Mouse (Mus musculus): ENCODE measurements around the gene Bves. TPM values are rescaled to one million over a fixed set of nuclear protein-coding genes. Genes with fewer than 3 reads are reported as not detected.
"Not testable (repeated sequence)": the region's sequence is repeated elsewhere in the genome, so short reads cannot be mapped to it uniquely, and the experiment has no call there.

Bves gene
- polyA plus RNA-seq, 1 experiment from 2014 or later = 1.9 TPM

DNA sequence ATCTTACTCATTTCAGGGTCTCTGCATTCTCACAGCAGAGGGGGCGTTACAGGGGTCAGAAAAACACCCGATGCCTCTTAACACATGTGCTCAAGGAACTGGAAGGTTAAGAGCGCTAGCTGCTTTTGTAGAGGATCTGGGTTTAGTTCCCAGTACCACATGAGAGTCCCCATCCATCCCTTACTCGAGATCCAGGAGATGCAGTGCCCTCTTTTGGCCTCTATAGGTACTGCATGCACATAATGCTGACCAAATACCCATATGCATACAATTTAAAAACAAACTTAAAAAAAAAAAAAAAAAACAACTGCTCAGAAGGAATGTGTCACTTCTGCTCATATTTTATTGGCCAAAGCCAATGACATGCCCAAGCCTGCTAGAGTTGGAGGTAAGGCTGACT lies 8.8 kb downstream of the Bves start:
- 83% methylated on average over 4 of the region's 4 CpGs for WGBS
- H3K36me3 ChIP-seq (ENCODE audit: insufficient read depth, low read length) = no peaks in the 10 kb centered on the region
- no peak overlapping the region for H3K9ac ChIP-seq (replicated peaks; ENCODE audit: low read length)
- H3K9me3 ChIP-seq (ENCODE audit: low read length) = no peaks in the 10 kb centered on the region
- no peak overlapping the region for H3K27ac ChIP-seq (ENCODE audit: low read length)
- H3K4me3 ChIP-seq (ENCODE audit: low read length) = no peak overlapping the region
- no peak overlapping the region for H3K4me2 ChIP-seq (replicated peaks; ENCODE audit: low read depth, low read length)
- ATAC-seq (ENCODE audit: low FRiP score, low TSS enrichment) = no peak
- H3K27me3 ChIP-seq (ENCODE audit: insufficient read depth, low read length) = no peaks in the 10 kb centered on the region
- H3K4me1 ChIP-seq (ENCODE audit: insufficient read depth, low read length) = no peaks in the 10 kb centered on the region

DNA sequence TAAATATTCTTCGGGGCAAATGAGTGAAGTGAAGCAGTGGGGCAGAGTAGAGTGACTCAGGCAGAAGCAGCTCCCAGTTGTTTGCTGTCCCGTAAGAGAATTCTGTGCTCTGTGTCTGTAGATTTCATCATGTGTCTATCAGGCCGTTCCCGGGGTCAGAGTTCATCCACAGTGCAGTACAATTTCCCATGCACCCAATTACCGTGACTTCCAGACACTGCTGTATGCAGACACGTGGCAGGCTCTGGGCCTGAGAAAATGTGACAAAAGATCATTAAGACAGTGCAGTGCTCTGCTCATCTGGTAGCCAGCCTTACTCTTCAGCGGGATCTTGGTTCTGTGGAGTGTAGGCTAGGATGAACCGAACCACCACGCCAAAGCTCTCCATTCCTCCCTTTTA lies 9.6 kb downstream of the Bves start:
- Histone ChIP-seq H3K4me1 (ENCODE audit: insufficient read depth, low read length) (no peaks in the 10 kb centered on the region), H3K27me3 (ENCODE audit: insufficient read depth, low read length) (no peaks in the 10 kb centered on the region), H3K9ac (replicated peaks; ENCODE audit: low read length) (no peak overlapping the region), H3K27ac (ENCODE audit: low read length) (no peak overlapping the region), H3K4me2 (replicated peaks; ENCODE audit: low read depth, low read length) (no peak overlapping the region), H3K9me3 (ENCODE audit: low read length) (no peaks in the 10 kb centered on the region), H3K36me3 (ENCODE audit: insufficient read depth, low read length) (no peaks in the 10 kb centered on the region), H3K4me3 (ENCODE audit: low read length) (no peak overlapping the region)
- ATAC-seq (ENCODE audit: low FRiP score, low TSS enrichment) = no peak
- WGBS = 80% methylated on average over 9 of the region's 9 CpGs

DNA sequence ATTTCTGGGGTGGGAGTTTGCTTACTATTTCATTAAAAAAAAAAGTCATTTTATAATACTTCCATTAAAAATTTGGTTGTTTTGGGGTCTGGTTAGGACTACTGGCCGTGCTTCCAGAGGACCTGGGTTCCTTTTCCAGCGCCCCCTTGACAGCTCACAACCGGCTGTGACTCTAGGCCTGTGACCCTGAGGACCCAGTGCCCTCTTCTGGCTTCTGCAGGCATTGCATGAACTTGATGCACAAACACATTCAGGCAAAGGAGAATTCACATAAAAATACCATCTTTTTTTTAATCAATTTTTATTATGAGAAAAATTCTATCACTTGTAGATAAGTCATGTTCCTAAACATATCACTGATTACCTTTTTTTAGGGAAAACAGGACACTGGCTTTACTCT lies 12.6 kb downstream of the Bves start:
- not testable (repeated sequence) for ATAC-seq (ENCODE audit: low FRiP score, low TSS enrichment); H3K4me2 ChIP-seq (replicated peaks; ENCODE audit: low read depth, low read length); H3K9me3 ChIP-seq (ENCODE audit: low read length); H3K4me1 ChIP-seq (ENCODE audit: insufficient read depth, low read length); H3K27ac ChIP-seq (ENCODE audit: low read length); H3K36me3 ChIP-seq (ENCODE audit: insufficient read depth, low read length); H3K27me3 ChIP-seq (ENCODE audit: insufficient read depth, low read length); H3K4me3 ChIP-seq (ENCODE audit: low read length); H3K9ac ChIP-seq (replicated peaks; ENCODE audit: low read length)
- 90% methylated on average over 3 of the region's 3 CpGs for WGBS

DNA sequence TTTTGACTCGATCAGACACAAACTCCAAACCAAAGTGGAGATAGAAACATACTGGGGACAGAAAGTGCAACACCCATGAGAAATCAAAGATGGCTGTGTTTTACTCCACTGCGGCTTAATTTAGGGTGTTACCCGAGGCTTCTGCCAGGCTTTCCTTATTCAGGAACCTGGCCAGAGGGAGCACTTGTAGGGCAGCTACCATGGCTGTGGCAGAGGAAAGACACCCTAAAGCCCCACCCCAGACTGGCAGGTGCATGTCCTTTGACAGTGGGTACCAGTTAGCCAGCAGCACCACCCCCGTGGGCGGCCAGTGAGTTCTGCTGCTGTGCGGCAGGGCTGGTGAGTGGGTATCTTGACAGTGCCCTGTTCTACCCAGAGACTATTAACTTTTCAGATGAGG lies 20.5 kb downstream of the Bves start:
- Histone ChIP-seq H3K36me3 (ENCODE audit: insufficient read depth, low read length) (no peaks in the 10 kb centered on the region), H3K4me2 (replicated peaks; ENCODE audit: low read depth, low read length) (no peak overlapping the region), H3K4me1 (ENCODE audit: insufficient read depth, low read length) (no peaks in the 10 kb centered on the region), H3K4me3 (ENCODE audit: low read length) (no peak overlapping the region), H3K27me3 (ENCODE audit: insufficient read depth, low read length) (no peaks in the 10 kb centered on the region), H3K9ac (replicated peaks; ENCODE audit: low read length) (no peak overlapping the region), H3K27ac (ENCODE audit: low read length) (no peak overlapping the region), H3K9me3 (ENCODE audit: low read length) (no peaks in the 10 kb centered on the region)
- no peak for ATAC-seq (ENCODE audit: low FRiP score, low TSS enrichment)
- WGBS = 94% methylated on average over 6 of the region's 6 CpGs

DNA sequence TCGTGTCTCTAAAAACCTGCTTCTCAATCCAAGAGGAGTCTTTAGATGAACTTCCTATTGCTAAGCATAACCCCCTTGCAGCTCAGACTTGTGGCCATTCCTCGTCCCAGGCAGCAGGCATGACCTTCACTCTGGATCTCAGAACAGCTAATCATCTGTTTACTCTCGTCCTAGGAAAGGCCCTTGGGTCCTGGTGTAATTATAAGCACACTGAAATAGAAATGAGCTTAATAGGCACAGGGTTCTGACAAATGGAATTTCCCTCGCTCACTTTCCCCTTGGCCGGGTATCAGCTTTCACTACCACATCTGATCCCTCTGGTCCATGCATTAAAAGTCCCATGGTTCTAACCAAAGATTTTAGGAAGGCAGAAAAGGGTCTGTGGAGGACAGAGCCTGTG lies 27.8 kb downstream of the Bves start:
- no peaks in the 10 kb centered on the region for H3K27me3 ChIP-seq (ENCODE audit: insufficient read depth, low read length)
- WGBS = 35% methylated on average over 5 of the region's 5 CpGs
- ATAC-seq (ENCODE audit: low FRiP score, low TSS enrichment) = no peak

DNA sequence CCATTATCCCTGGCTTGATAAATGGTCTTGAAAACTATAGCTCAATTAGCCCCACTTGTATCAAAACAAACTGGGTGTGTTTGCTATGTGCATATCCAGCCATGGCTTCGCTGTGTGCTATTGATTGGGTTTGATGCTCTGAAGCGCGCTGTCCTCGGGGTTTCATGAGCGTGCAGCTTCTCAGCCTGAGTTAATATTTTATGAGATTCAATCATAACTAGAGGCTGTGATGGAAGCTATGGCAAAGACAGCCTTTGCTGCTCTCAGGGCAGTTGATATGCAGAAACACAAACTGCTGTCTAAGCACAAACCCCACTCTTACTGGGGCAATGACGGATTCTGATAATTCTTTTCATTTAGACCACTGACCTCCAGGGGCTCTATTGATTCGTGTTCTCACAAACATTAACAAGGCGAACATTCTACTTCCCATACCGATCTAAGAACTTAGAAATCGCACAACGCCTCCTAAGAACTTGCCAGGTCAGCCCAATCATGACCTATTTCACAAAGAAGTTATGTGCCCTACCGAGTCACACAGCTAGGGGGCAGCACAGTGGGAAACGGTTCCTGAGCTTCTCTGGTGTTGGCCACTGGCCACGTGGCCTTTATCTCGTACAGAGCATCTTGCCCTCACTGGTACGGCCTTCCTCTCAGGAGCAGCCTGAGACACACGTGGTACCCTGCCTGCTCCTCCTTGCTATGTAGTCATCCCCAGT lies 31.6 kb downstream of the Bves start:
- no peak overlapping the region for H3K27ac ChIP-seq (ENCODE audit: low read length)
- WGBS = 90% methylated on average over 17 of the region's 17 CpGs
- ATAC-seq (ENCODE audit: low FRiP score, low TSS enrichment) = no peak
- no peaks in the 10 kb centered on the region for H3K4me1 ChIP-seq (ENCODE audit: insufficient read depth, low read length)
- no peak overlapping the region for H3K4me3 ChIP-seq (ENCODE audit: low read length)
- H3K36me3 ChIP-seq (ENCODE audit: insufficient read depth, low read length) = no peaks in the 10 kb centered on the region
- H3K4me2 ChIP-seq (replicated peaks; ENCODE audit: low read depth, low read length) = no peak overlapping the region
- H3K27me3 ChIP-seq (ENCODE audit: insufficient read depth, low read length) = no peaks in the 10 kb centered on the region
- no peak overlapping the region for H3K9ac ChIP-seq (replicated peaks; ENCODE audit: low read length)
- no peaks in the 10 kb centered on the region for H3K9me3 ChIP-seq (ENCODE audit: low read length)

More for the DNA sequence above, 27.8 kb downstream of the Bves start:
- Histone ChIP-seq H3K36me3 (ENCODE audit: insufficient read depth, low read length) (no peaks in the 10 kb centered on the region), H3K9ac (replicated peaks; ENCODE audit: low read length) (no peak overlapping the region), H3K4me2 (replicated peaks; ENCODE audit: low read depth, low read length) (no peak overlapping the region), H3K9me3 (ENCODE audit: low read length) (no peaks in the 10 kb centered on the region), H3K4me1 (ENCODE audit: insufficient read depth, low read length) (no peaks in the 10 kb centered on the region), H3K27ac (ENCODE audit: low read length) (no peak overlapping the region), H3K4me3 (ENCODE audit: low read length) (no peak overlapping the region)

DNA sequence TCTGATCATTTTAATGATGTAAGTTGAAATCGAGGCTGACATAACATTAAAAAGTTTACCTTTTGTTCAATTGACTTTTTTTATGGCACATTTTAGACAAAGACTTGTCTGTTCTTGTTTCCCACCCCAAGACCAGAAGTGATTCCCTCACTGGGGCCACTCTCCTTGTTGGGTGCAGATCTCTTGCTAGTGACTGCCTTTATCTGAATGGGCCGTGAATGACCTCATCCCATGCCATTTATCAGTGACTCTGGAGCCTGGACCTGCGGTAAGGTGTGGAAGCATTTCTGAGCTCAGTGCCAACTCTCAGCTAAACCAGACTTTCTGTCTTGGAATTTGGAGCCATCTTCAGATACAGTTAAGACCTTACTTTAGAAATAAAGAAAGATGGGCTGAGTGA lies 34.1 kb downstream of the Bves start:
- Histone ChIP-seq H3K4me2 (replicated peaks; ENCODE audit: low read depth, low read length) (no peak overlapping the region), H3K9ac (replicated peaks; ENCODE audit: low read length) (no peak overlapping the region), H3K9me3 (ENCODE audit: low read length) (no peaks in the 10 kb centered on the region), H3K4me1 (ENCODE audit: insufficient read depth, low read length) (no peaks in the 10 kb centered on the region), H3K4me3 (ENCODE audit: low read length) (no peak overlapping the region), H3K27ac (ENCODE audit: low read length) (no peak overlapping the region), H3K36me3 (ENCODE audit: insufficient read depth, low read length) (no peaks in the 10 kb centered on the region), H3K27me3 (ENCODE audit: insufficient read depth, low read length) (no peaks in the 10 kb centered on the region)
- WGBS = 79% methylated on average over 3 of the region's 3 CpGs
- ATAC-seq (ENCODE audit: low FRiP score, low TSS enrichment) = no peak

DNA sequence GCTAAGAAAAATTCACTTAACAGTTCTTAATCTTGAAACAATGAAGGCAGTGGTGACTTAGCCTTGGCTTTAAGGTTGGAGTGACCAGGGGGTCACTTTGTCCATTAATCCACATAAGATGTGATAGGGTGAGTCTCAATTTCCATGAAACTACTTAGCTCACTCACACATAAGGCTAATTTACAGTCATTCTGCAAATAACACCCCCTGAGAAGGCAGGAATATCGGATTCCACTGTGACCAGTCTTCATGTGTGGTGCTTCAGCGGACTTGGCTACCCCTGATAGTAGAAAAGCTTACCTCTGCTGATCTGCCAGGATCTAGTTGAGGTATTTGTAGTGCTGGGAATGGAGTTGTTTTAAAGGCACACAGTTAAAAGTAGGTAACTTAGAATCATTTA lies 35.0 kb downstream of the Bves start:
- Histone ChIP-seq H3K4me3 (ENCODE audit: low read length) (no peak overlapping the region), H3K9ac (replicated peaks; ENCODE audit: low read length) (no peak overlapping the region), H3K4me2 (replicated peaks; ENCODE audit: low read depth, low read length) (no peak overlapping the region), H3K36me3 (ENCODE audit: insufficient read depth, low read length) (no peaks in the 10 kb centered on the region), H3K27me3 (ENCODE audit: insufficient read depth, low read length) (no peaks in the 10 kb centered on the region), H3K27ac (ENCODE audit: low read length) (no peak overlapping the region), H3K9me3 (ENCODE audit: low read length) (no peaks in the 10 kb centered on the region), H3K4me1 (ENCODE audit: insufficient read depth, low read length) (no peaks in the 10 kb centered on the region)
- WGBS = 41% methylated on average over 2 of the region's 2 CpGs
- ATAC-seq (ENCODE audit: low FRiP score, low TSS enrichment) = peak; percentile 33; the same call in 1 of the 2 replicates

DNA sequence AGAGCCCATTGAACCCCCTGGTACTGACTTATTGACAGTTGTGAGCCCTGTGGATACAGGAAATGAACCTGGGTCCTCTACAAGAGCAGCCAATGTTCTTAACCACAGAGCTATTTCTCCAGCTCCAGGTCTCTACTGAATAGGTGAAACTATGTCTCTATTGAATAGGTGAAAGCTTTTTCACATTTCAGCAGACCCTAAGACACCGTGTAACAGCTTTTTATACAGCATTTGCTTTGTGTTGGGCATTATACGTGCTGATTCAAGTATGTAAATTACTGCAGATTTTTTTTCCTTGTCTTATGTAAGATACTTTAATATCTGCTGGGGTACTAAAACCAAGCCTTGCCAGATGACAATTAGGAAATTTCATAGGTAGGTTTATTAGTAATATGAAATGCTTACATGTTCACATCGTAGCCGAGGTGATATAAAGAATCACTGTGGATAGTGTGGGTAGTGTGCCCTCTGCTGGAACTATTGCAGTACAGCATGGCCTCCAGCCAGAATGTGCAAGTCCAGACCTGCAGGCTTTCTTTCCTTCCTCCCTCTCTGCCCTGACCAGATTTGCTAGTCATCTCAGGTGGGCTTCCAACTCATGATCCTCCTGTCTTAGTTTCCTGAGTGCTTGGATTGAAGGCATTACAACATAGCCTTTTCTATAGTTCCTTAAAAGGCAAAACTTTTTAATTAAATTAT lies 37.6 kb downstream of the Bves start:
- peak; percentile 54; the same call in 1 of the 2 replicates for ATAC-seq (ENCODE audit: low FRiP score, low TSS enrichment)
- no peaks in the 10 kb centered on the region for H3K36me3 ChIP-seq (ENCODE audit: insufficient read depth, low read length)
- no peak overlapping the region for H3K4me3 ChIP-seq (ENCODE audit: low read length)
- no peak overlapping the region for H3K27ac ChIP-seq (ENCODE audit: low read length)
- no peaks in the 10 kb centered on the region for H3K27me3 ChIP-seq (ENCODE audit: insufficient read depth, low read length)
- H3K4me2 ChIP-seq (replicated peaks; ENCODE audit: low read depth, low read length) = no peak overlapping the region
- no peak overlapping the region for H3K9ac ChIP-seq (replicated peaks; ENCODE audit: low read length)
- H3K9me3 ChIP-seq (ENCODE audit: low read length) = no peaks in the 10 kb centered on the region
- no peaks in the 10 kb centered on the region for H3K4me1 ChIP-seq (ENCODE audit: insufficient read depth, low read length)
- WGBS = 46% methylated on average over 4 of the region's 4 CpGs

DNA sequence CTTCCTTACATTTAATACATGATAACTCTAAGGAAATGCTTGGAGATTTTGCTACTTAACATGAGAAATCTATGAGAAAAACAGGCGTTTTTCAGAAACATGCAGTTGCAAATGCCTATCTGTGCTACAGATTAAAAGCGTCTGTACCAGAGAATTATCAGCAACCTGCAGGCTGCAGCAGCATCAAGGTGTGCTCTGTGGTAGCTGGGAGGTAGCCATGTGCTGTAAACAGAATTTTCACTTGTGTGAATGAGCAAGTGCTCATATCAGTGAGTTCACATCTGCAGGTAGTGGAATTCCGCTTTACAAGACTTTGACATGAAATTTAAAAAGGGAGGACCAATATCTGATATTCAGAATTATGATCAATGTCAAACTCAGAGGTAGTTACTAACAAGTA lies 42.7 kb downstream of the Bves start:
- Histone ChIP-seq H3K9me3 (ENCODE audit: low read length) (no peaks in the 10 kb centered on the region), H3K4me1 (ENCODE audit: insufficient read depth, low read length) (no peaks in the 10 kb centered on the region), H3K27ac (ENCODE audit: low read length) (no peak overlapping the region), H3K9ac (replicated peaks; ENCODE audit: low read length) (no peak overlapping the region), H3K4me3 (ENCODE audit: low read length) (no peak overlapping the region), H3K4me2 (replicated peaks; ENCODE audit: low read depth, low read length) (no peak overlapping the region), H3K36me3 (ENCODE audit: insufficient read depth, low read length) (no peaks in the 10 kb centered on the region), H3K27me3 (ENCODE audit: insufficient read depth, low read length) (no peaks in the 10 kb centered on the region)
- WGBS = 88% methylated on average over 3 of the region's 3 CpGs
- ATAC-seq (ENCODE audit: low FRiP score, low TSS enrichment) = no peak
